25 mouse cellular contexts compared by ENCODE assay signal in genomic region chr13:60813722-60814121, GRCm38 (mm10). TPM values are rescaled to one million over a fixed set of nuclear protein-coding genes. Genes with fewer than 3 reads are reported as not detected.
"Had no signal": no experiment of that assay in that cellular context is flagged by ENCODE, and none has a peak within 500 bp of the region (broad histone marks: within the 10 kb centered on the region; RNA-seq: fewer than 3 reads in every experiment).

No protein-coding gene starts in this region.

- H3K27ac ChIP-seq: kidney, postnatal 0 days; limb, embryonic 12.5 days; limb, embryonic 15.5 days; liver, embryonic 12.5 days; liver, embryonic 15.5 days; lung, embryonic 15.5 days; midbrain, embryonic 10.5 days; midbrain, embryonic 13.5 days; neural tube, embryonic 13.5 days; stomach, embryonic 15.5 days had no signal

- H3K36me3 ChIP-seq: limb, embryonic 12.5 days; limb, embryonic 15.5 days; liver, embryonic 12.5 days; liver, embryonic 15.5 days; lung, embryonic 15.5 days; midbrain, embryonic 10.5 days; midbrain, embryonic 13.5 days; neural tube, embryonic 13.5 days; stomach, embryonic 15.5 days had no signal

- H3K4me3 ChIP-seq: limb, embryonic 12.5 days; limb, embryonic 15.5 days; liver, embryonic 12.5 days; liver, embryonic 15.5 days; lung, embryonic 15.5 days; megakaryocyte, embryonic 14.5 days; midbrain, embryonic 10.5 days; midbrain, embryonic 13.5 days; myocyte; neural tube, embryonic 13.5 days; stomach, embryonic 15.5 days had no signal

- H3K9me3 ChIP-seq: limb, embryonic 12.5 days; limb, embryonic 15.5 days; liver, embryonic 12.5 days; liver, embryonic 15.5 days; lung, embryonic 15.5 days; megakaryocyte, embryonic 14.5 days; midbrain, embryonic 10.5 days; midbrain, embryonic 13.5 days; neural tube, embryonic 13.5 days; stomach, embryonic 15.5 days had no signal

- DNase-seq: kidney, adult 18-20 months; layer of hippocampus, postnatal 36 days; left cerebral cortex, postnatal 4 days; retina, postnatal 1 day; right cerebral cortex, postnatal 25 days; spleen, adult 18-20 months; thymus, adult 18-20 months; thymus, postnatal 36 days had no signal

- H3K4me1 ChIP-seq: limb, embryonic 12.5 days; limb, embryonic 15.5 days; liver, embryonic 12.5 days; liver, embryonic 15.5 days; lung, embryonic 15.5 days; midbrain, embryonic 10.5 days; midbrain, embryonic 13.5 days; neural tube, embryonic 13.5 days; stomach, embryonic 15.5 days had no signal

- H3K27me3 ChIP-seq: limb, embryonic 12.5 days; limb, embryonic 15.5 days; liver, embryonic 12.5 days; liver, embryonic 15.5 days; lung, embryonic 15.5 days; megakaryocyte, embryonic 14.5 days; midbrain, embryonic 13.5 days; neural tube, embryonic 13.5 days; stomach, embryonic 15.5 days had no signal

RNA-seq across cellular contexts. Expression of gene Ctsll3, which starts 11.1 kb away (rescaled TPM):
- polyA plus RNA-seq: inflammation-experienced regulatory T-cells, adult 6 months; kidney, embryonic 14.5 days; kidney, postnatal 0 days; limb, embryonic 12.5 days; liver, embryonic 12.5 days; liver, embryonic 15.5 days; lung, embryonic 15.5 days; midbrain, embryonic 10.5 days; midbrain, embryonic 13.5 days; midbrain, embryonic 16.5 days; myocyte; neural tube, embryonic 13.5 days; stomach, embryonic 15.5 days; testis, adult 2 months; urinary bladder, adult 2 months had no signal

RNA-seq across cellular contexts. Expression of gene BC051665, which starts 27.6 kb away (rescaled TPM):
- polyA plus RNA-seq: inflammation-experienced regulatory T-cells, adult 6 months; kidney, embryonic 14.5 days; kidney, postnatal 0 days; limb, embryonic 12.5 days; limb, embryonic 15.5 days; liver, embryonic 12.5 days; liver, embryonic 15.5 days; lung, embryonic 15.5 days; midbrain, embryonic 10.5 days; midbrain, embryonic 13.5 days; midbrain, embryonic 16.5 days; myocyte; neural tube, embryonic 13.5 days; stomach, embryonic 15.5 days; testis, adult 2 months; urinary bladder, adult 2 months had no signal

RNA-seq across cellular contexts. Expression of gene 4930486L24Rik, which starts 50.6 kb away (rescaled TPM):
- polyA plus RNA-seq: kidney, postnatal 0 days; limb, embryonic 12.5 days; liver, embryonic 12.5 days; lung, embryonic 15.5 days; midbrain, embryonic 13.5 days; midbrain, embryonic 16.5 days; neural tube, embryonic 13.5 days; stomach, embryonic 15.5 days had no signal
